Mouse (Mus musculus): Measurements from ENCODE around the gene Slc4a5.

DNA sequence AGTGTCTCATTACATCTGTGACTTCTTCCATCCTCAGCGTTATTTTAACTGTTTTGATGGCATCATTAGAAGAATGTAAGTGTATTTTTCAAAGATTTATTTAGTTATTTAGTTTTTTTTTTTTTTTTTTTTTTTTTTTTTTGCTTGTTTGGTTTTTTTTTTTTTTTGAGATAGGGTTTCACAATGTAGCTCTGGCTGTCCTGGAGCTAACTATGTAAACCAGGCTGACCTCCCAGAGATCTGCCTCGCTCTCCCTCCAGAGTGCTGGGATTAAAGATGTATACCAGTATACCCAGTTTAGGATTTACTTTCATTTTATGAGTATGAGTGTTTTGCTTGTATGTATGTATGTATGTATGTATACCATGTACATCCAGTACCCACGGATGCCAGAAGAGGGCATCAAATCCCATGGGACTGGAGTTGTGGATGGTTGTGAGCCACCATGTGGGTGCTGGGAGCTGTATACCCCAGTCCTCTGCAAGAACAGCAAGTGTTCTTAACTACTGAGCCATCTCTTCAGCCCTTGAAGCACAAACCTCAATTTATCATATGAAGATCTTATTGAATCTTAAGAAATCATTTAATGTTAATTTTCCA lies 108.1 kb downstream of the Slc4a5 start:
- TF ChIP-seq POLR2A (IDR thresholded peaks at IDR 0.05; ENCODE audit: low read depth, low read length): no peak
- TF ChIP-seq CTCF (IDR thresholded peaks at IDR 0.05; ENCODE audit: extremely low read depth, insufficient read depth, insufficient read length, insufficient replicate concordance): no peak

Measured in spleen, adult 2 months (tissue).